Mouse (Mus musculus) monocyte, adult 2 months (primary cell): ENCODE results near the gene Brd4.

Experiments used
- DNase-seq, 2 experiments: peaks; one replicate each; pipeline ENCODE4 v3.0.0; 2022; ENCODE audit warnings: low spot score in 2 of 2, low read depth in 1 of 2

Brd4 gene

GRCm38 (mm10) chr17:32281126-32281525, 3.4 kb downstream of the Brd4 start:
- no peak for DNase-seq

DNA sequence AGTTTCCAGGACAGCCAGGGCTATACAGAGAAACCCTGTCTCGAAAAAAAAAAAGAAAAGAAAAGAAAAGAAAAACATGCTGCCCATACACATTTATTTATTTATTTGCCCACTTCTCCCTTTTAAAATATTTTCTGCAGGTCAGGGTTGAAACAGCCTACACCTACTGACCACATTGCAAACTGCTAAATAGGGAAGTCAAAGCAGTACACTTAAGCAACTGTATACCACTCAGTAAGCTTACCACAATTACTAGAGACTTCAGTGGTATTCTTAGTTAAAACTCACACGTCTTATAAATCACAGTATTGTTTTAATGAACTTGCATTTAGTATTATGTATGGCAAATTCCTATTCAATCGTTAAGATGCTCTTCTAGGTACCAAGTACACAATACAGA, 3.9 kb downstream of the Brd4 start:
- DNase-seq, result no peak

DNA sequence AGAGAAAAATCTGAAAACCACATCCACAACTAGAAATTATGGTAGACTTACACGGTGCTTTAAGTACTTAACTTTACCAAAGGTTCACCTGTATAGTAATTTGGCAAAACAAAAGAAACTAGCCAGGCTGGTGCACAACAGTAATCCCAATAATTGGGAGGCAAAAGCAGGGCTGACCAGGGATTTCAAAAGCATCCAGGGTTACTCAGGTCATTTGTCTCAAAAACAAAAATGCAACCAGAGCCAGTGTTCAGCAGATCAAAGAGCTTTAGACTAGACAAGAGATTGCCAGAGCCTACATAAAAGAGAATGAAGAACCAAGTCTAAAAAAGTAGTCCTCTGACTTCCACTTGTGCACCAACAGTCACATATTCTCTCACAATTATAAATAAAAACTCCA, 7.3 kb downstream of the Brd4 start:
- DNase-seq, result no peak

GRCm38 (mm10) chr17:32275568-32275967, 9.0 kb downstream of the Brd4 start:
- DNase-seq, result no peak

- no peak for DNase-seq
These were observed 15.4 kb downstream of the Brd4 start for GRCm38 (mm10) chr17:32269151-32269550.

DNA sequence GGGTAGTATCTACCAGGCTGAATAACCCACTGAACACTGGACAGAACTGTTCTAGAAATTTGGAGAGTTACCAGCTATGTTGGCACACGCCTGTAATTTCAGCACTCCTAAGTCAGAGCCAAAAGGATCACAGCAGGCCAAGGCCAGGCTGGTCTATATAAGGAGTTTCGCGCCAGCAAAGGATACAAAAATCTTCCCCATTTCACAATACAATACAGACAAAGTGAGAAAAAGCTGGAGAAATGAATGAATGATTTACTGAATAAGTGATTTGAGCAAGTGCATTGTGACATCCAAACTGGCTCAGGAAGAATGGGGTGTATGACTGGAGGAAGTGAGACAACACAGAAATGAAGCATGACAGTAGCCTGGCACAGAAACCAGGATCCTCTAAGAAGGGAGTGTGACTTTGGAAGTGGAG, 16.0 kb downstream of the Brd4 start:
- no peak for DNase-seq

DNA sequence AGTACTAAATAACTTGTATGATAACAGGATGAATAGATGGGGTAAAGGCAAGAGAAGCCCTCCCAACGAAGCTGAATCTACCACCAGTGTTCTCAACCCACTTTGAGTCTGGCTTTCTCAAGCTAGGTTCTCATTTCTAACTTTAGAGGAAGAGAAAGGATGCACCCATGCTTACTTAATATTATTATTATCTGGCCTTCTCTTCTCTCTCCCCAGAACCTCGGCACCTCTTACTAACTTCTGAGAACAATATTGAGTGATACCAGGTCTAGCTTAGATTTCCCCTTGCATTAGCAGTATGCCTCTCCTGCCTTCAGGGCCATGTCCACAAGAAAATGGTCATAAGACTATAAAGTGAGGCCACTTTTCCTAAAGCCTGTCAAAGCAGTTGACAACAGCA, 16.4 kb downstream of the Brd4 start:
- no peak for DNase-seq

DNA sequence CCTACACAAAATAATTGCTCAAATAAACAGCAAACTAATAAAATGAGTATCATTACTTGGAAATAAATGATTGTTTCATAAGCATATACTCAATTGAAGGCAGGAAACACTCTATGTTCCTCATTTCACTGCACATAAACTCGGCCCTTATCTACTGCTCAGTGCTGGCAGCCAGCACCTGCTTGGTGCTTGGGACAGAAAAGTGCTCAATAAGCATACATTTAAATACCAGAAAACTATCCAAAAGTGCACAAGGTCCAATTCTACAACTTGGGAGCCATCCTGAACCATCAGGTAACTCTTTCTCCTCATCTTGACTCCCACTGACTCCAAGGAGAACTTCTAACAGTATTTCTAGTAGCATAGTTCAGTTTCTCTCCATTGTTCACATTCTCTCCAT, 16.9 kb downstream of the Brd4 start:
- DNase-seq, result no peak

GRCm38 (mm10) chr17:32263672-32264071, 20.9 kb downstream of the Brd4 start:
- no peak for DNase-seq

DNA sequence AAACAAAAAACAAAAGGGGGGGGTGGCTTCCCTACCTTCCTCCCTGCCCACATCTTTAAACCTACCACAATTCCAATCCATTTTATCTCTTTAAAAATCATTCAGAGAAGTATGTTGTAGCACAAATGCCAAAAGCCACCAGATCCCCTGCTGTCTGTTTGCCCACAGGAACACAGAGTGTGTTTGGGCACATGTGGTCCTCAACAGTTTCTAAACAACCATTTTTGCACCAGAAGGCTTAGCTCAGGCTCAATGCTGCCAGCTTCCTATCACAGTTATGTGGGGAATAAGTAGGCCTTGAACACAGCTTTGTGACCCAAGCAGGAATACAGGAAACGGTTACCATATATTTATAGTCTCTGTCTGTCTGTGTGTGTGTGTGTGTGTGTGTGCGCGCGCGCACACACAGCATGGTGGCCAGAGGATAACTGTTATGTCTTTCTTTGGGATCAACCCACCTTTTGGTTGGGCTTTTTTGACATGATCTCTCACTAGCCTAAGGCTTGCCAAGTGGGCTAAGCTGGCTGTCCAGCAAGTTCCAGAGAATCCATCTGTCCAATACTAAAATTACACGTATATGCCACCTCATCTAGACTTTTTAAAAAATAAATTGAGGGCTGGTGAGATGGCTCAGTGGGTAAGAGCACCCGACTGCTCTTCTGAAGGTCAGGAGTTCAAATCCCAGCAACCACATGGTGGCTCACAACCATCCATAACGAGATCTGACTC, 21.5 kb downstream of the Brd4 start:
- DNase-seq, result no peak

- DNase-seq, result no peak
These were observed 25.7 kb downstream of the Brd4 start for GRCm38 (mm10) chr17:32258869-32259268.

GRCm38 (mm10) chr17:32257944-32258343, 26.6 kb downstream of the Brd4 start:
- DNase-seq, result no peak

- no peak for DNase-seq
These were observed 27.1 kb downstream of the Brd4 start for GRCm38 (mm10) chr17:32257452-32257851.

DNA sequence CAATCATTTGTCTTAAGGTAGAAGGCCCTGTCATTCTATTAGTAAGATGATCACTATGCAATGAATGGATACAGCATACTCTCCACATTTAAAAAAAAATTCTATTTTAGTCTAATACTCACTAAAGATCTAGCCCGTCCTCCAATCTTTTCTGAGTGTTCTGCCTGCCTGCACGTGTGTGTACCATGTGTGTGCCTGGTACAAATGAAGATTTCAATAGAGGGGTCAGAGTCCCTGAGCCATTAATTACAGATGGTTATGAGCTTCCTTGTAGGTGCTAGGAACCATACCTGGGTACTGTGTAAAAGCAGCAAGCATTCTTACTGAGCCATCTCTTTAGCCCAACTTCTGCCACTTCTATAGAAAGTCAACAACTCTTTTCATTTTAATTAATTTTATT, 27.6 kb downstream of the Brd4 start:
- DNase-seq, result no peak

DNA sequence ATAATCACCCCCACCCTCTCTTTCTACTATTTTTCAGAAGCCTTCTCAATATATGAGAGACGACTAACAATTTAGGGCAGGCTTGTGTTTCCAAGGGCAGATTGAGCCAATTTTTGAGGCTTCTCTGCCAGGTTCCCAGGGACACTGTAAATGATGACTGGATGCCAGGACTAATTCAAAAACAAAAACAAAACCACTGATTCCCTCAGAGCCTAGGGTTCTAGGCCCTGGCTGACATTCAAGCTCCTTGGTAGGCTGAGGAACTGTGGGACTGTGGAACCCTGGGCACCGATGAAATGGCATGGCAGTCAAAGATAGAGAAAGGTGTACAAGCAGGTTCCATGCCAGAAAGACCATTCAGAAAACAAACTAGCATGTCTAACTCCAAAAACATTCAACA, 31.3 kb downstream of the Brd4 start:
- no peak for DNase-seq

DNA sequence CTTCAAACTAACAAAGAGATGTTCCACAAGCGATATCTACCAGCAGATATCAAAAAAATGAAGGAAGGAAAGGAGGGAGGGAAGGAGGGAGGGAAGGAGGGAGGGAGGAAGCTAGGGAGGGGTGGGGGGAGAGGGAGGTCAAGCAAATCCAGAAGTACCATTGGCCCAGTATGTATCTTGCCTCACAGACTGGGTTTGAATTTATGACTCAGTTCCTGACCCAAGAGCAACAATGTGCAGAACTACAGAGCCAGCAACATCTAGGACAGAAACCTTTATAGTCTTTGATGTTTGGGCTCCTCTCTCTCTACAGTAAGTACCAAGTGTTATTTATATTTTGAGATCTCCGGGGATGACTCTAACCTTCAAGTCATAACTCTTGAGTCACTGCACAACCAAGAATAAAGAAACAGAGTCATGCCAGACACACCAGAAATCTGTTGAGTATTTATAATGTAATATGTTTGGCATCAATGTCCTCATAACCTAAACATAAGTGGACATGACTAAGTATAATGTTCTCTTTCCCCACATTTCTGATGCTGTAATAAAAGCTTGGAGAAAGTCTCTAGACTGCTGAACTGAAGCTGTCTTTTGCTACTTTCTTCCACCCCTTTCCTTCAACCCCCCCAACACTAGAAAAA, 32.6 kb downstream of the Brd4 start:
- DNase-seq, result no peak

DNA sequence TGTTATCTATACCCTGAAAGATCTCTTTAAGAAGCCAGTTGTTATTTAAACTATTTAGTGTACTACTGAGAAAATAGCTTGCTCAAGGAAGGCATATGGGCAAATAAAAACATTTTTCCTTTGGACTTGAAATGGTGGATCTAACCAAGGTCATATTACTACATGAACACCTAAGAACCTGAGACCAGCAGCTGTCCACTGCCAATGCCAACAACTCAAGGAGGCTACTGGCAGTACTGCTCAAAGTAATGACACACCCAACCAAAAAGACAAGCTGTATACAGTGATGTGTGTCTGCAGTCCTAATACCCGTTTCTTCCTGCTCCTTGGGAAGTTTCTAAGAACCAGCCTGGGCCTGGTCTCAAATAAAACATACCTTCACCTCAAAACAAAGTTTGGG, 34.5 kb downstream of the Brd4 start:
- DNase-seq, result no peak

DNA sequence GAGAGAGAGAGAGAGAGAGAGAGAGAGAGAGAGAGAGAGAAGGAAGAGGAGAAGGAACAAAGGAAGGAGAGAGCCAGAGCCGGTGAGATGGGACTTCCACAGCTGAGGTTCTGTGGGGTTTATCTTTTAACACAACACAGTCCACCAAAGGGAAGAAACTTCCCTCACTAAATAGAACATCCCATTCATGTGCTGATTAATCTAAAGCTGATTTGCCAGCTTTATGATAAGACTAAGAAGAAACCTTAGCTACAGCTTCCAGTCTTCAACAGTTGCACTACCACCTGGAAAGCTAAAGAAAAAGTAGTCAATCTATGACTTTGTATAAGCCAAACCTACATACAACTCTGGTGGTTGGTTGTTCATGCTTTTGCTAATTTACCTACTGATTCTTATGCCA, 36.3 kb downstream of the Brd4 start:
- DNase-seq, result no peak

DNA sequence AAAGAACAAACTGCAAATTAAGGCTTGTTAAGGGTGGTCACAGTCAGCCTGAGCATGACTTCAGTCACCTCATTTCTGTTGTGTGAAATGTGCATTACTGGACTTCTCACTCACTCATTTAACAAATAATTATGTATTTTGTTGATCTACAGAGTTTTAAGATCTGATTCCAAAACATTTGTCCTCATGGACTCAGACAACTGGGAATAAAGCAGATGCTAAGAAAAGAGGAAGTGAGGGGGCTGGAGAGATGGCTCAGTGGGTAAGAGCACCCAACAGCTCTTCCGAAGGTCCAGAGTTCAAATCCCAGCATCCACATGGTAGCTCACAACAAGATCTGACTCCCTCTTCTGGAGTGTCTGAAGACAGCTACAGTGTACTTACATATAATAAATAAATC, 36.9 kb downstream of the Brd4 start:
- DNase-seq, result no peak

GRCm38 (mm10) chr17:32246117-32246516, 38.4 kb downstream of the Brd4 start:
- DNase-seq, result no peak

GRCm38 (mm10) chr17:32240881-32241531, 43.5 kb downstream of the Brd4 start:
- no peak for DNase-seq

DNA sequence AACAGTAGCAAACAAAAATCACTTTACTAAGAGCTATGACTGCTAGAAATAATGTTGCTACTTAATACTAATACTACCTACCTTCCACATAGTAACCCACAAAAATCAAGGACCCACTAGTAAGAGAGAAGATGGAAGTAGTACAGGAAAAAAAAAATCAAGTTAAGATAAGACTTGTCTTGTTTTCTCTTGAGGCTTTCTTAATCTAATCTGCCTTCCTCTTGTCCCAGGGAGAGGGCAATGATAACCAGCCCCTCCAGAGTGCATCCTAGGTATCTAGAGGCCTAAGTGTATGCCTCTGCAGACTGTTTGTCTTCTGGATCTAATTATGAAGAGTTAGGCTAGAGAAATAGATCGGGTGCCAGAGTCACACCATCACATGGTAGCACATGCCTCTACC, 45.9 kb downstream of the Brd4 start:
- no peak for DNase-seq
